Mouse (Mus musculus) olfactory bulb, adult 2 months (tissue): ENCODE measurements around the gene Otol1.

Source experiments
- CTCF ChIP-seq: fragments of 200-500 bp; IDR thresholded peaks from 2 replicates; pipeline ENCODE4 v1.5.1; 2012; ENCODE audit warnings: low read depth, mild to moderate bottlenecking, low read length, moderate library complexity; ENCODE audit not compliant: insufficient read depth
- POLR2A ChIP-seq: fragments of 200-500 bp; IDR thresholded peaks from 2 replicates; pipeline ENCODE4 v1.6.1; 2012; ENCODE audit warnings: mild to moderate bottlenecking, low read depth, low read length, moderate library complexity; ENCODE audit not compliant: insufficient read depth

DNA sequence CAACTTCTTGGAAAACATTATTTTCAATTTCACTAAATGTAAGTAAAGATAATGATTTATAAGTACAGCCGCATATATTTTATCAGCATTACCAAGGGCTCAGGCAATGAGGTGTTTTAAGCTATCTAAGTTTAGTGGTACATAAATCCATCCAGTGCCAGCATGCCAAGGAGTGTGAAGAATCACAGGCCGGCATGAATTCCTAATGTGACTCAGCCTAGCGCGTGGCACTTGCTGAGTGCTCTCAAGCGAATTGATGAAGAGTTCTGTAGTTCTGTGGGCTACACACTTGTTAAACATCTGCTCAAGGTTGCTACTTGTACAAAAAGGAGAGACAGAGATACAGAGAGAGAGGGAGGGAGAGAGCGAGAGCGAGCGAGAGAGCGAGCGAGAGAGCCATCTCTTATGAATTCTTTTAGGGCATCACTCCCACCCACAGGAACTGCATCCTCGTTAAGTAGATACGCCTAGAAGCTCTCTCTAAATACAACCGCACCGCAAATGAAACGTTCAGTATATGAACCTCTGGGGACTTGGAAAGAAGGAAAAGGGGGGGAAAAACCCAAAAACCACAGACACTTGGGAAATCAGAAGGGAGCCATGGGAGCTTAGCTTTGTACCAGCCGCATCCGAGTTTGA is 4.2 kb upstream of the Otol1 start:
- TF ChIP-seq CTCF (no peak), POLR2A (no peak)
